Mouse (Mus musculus) layer of hippocampus, adult 8-10 months (tissue): ENCODE results near the gene Edrf1. TPM values are rescaled to one million over a fixed set of nuclear protein-coding genes. Genes with fewer than 3 reads are reported as not detected.

Experiments used
- DNase-seq, 2 experiments: peaks; one replicate each; pipeline ENCODE4 v3.0.0; 2022; ENCODE audit warnings: low spot score in 2 of 2
- total RNA-seq, 4 experiments: library from RNA; stranded (reverse); gene quantifications; 2 replicates each; pipeline ENCODE4 v1.2.4; 2022

Gene Edrf1
- 10 to 100 TPM; 24.3 to 38.6 (median 30.7) TPM for total RNA-seq

DNA sequence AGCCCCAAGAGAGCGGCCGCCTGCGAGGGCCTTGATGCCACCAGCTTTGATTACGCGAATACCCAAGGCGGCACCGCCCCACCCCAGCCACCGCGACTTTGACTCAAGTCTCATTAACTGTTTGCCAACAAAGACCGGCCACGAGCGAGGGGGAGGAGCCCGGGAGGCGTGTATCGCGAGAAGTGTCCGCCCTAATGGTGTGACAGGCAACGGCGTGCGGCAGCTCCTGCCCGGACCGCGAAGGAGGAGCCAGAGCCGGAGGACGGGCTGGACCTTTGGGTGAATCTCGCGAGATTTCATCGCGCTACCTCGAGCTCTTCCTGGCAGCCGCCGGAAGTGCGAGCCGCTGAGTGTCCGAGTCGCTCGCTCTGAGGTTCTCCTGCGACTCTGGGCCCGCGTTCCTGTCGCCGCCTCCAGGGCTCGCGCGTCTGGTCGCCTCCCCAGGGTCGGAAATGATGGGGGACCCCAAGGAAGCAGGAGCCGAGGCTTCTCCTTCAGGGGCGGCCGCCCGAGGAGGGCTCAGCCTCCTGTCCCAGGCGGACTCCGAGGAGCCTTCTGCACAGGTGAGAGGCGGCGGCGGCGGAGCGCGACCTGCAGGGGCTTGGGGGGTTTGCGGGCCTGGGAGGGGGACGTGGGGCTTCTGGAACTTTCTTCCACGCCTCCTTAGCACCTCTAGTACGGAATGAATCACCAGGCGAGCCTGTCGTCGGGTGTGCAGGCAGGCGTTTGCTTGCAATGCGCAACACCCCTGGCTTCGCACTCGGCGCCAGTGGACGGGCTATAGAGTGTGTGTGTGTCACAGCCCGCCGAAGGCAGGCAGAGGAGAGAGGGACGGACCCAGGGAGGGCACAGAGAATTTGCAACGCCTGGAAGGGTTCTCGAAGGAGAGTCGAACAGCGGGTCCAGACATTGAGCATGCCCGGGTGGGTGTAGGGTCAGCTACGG lies at the start of gene Edrf1:
Gene Edrf1, plus strand, starts transcription at position 183 of the 945 bp plus-strand sequence.
- peak; percentile 97 for DNase-seq

DNA sequence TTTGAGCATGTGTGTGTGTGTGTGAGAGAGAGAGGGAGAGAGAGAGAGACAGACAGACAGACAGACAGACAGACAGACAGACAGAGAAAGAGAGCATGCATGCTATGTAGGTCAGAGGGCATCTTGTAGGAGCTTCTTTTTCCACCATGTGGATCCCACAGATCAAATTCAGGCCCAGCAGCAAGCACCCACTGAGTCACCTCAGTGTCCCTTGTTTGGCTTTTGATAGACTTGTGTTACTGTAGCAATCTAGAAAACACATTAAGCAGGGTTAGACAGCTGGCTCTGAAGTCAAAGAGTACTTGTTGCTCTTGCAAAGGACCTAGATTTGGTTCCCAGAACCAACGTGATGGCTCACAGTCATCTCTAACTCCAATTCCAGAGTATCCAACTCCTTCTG lies 45.6 kb upstream of the Edrf1 start:
- no peak for DNase-seq

DNA sequence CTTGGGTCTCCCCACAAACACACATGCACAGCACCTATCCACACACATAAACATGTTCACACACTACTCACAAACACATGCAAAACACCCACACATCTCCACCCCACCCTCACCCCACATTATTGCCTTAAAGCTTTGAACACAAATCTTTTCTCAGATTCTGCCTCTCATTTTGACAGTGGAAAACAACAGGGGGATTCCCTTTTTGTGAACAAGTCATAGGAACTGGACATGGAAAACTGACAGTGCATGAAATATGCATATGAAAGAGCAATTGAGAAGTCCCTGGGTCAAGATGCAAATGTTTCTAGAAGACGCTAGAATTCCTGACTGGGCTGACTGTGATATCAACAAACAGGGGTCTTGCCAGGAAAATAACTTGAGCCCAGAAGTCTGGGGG lies 36.8 kb upstream of the Edrf1 start:
- DNase-seq = no peak

DNA sequence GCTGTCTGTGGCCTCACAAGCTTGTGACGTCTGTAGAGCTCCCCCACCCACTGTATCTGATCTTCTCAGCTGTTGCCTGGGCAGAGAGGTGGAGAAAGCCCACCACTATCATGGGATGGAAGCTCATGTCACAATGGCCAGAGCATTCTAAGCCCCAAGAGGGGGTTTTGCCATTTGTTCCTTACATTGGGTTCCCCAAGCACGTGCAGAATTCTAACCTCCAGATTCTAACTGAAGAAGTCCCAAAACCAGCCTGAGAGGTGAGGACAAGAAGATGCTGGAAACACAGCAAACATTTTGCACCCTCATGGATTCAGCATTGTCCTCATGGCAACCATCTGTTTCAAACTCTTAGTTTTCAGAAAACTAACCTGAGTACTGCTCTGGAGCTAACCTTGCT lies 35.3 kb upstream of the Edrf1 start, which contains the start of gene Tex36:
Gene Tex36, minus strand, starts transcription at position 101 of the 400 bp plus-strand sequence.
- no peak for DNase-seq

DNA sequence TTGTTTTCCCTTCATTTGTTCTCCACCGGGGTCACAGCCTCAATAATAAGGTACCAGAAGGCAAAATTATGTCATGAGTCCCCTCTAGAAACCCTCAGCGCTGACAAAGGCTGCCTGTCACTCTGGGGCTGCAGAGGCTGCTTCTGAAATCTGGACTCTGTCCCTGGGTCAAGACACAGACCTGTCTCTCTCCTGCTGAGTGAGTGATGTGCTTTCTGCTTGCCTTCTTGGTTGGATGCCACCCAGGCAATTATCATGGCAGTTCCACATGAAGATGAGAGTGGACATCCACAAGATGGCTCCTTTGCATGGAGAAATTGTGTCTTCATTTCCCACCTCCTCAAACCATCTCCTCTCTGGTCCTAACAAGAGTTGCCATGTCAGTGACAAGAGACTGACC lies 34.2 kb upstream of the Edrf1 start:
- DNase-seq = no peak

DNA sequence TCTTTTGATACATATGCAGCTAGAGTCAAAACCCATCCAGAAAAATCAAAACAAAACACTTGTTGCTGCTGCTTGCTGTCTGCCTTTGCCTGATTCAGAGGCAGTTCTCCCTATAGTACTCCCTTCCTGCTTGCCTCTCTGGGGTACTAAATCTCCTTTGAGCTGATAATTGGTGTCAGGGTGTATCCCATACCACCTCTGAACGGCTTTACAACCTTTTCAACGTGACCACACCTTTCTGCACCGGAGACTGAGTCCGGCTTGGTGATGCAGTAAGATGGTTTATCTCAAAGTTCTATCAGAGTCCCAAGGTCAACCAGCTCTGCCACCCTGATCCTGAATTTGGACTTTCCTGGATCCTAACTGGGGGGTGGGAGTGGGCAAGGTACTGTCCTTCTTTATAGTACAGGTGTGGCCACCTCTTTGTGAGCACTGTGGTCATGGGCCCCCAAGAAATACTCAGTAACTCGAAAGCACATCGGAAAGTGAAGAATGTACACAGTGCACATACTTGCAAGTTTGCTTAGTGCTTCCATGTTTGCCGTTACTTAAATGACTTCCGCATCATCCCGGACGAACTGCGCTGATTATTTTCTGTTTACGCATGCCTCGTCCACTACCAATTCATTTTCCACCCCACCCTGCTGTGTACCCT lies 32.8 kb upstream of the Edrf1 start:
- no peak for DNase-seq

DNA sequence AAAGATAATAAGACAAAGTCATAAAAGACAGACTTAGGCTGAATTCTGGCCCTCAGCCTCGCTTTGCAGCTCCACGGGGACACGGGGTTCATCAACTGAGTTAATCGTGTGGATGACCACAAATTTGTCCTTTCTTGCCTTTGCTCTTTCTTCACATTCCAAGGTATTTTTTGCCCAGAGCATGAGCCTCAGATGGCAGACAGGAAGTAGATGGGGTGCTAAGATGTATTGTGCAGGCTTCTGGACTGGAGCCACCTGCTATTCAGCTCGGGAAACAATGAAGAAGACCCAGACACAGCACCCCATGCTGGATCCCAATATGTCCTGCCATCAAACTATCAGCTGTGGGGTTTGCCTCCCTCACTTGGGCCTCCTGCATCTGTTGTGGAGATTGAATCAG lies 30.0 kb upstream of the Edrf1 start:
- no peak for DNase-seq

DNA sequence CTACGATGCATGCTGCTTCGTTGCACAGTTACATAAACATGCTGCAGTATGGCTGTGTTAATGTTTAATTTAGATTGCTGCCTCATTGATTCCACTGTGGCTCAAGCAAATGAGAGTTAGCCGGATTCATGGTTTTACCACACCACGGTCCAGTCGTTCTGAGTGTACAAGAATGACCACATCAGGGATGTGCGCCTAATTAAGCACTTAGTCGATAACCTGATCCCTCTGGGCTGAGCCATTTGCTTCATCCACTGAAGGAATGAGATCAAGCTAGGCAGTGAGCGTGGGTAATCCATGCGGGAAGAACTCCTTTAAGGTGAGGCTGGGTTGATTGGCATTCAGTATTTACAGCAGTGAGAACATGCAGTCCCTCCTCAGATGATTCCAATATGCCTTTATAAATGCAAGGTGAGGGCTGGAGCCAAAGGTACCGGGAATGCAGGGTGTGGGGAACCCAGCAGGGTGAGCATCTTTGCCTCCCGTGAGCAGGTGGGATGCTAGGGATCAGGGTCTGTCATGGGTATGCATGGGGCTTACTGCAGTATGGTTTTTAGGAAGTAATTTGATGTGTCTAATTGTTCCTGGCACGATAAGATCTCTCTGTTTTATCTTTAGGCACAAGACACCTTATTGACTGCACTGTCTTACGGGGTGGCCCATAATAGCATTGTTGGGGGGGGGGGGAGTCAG lies 29.3 kb upstream of the Edrf1 start:
- DNase-seq = no peak

DNA sequence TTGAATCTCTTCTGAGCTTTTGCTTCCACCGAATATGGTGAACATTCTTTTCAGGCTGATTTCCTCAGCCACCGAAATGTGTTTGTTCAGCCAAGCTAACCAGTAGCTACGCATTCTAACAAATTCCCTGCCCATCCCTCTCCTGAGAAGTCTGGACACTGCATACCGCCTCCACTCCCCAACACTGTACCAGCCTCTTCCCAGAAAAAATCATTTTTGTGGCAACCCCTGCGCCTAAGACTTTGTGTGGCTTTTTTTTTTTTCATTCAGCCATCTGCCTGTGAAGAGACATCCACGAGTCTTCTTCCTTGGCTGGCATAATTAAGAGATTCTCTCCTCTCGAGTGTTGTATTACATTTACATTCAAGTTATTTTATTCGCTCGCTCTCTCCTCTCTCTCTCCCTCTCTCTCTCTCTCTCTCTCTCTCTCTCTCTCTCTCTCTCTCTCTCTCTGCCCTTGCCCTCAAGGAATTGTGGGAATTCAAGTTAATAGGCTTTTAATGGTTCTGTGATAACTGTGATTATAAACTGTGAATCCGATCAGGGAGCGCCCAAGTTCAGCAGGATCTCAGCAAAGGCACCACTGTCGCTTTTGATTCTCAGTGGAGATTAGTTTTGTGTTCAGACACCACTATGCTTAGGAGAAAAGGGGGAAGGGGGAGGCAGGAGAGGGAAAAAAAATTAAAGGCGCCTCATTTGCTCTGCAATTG lies 28.6 kb upstream of the Edrf1 start:
- no peak for DNase-seq

DNA sequence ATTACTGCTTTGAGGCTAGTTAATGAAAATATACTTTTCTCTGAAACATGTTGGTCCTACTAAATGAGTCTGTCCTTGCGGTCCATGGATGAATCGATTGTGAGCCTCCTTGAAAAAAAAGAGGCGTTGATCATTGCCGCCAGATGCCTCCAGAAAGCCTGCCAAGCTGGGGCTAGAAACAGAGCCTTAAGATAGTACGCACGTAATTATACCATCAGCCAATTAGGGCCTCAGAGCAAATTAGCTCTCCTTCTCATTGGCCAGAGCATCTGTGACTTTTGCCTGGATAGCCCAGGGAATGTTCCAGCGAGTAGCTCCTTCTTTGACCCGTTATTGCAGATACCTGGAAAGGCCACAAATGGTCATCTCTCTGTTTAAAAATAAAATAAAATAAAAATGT lies 27.8 kb upstream of the Edrf1 start:
- peak; percentile 52 to 57 for DNase-seq

DNA sequence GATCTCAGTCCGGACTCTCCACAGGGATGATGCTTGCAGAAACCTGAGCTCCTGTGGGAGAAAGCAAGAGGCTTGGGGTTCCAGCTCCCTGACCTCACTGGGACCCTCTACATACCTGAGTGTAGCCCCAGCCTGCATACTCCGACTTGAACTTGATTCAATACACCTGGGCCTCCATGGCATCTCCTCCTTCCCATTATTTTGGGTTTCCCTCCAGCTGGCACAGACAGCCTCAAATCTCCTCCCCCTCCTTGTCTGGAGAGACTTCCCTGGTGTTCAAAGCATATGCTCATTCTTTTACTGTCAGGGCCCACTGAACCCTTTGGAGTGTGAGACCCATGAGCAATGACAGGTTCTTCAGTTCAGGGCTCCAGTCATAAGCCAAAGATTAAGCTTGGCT lies 24.4 kb upstream of the Edrf1 start:
- no peak for DNase-seq

DNA sequence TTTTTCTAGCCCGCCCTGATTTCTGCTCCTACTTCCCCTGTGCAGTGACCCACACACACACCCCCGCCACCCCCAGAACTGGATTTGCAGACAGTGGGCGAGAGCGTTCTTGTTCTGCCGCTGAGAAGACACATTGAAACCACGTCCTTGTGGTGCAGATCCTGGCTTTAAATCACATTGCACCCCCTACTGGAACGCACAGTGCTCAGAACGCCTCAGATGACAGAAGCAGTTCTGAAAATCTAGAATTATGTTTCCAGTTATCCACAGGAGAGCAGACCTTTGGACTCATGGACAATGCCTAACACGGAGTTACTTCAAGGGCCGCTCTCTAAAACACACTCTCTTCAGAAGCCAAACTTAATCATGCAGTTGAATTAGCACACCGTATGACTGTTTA lies 16.6 kb upstream of the Edrf1 start:
- DNase-seq = no peak

DNA sequence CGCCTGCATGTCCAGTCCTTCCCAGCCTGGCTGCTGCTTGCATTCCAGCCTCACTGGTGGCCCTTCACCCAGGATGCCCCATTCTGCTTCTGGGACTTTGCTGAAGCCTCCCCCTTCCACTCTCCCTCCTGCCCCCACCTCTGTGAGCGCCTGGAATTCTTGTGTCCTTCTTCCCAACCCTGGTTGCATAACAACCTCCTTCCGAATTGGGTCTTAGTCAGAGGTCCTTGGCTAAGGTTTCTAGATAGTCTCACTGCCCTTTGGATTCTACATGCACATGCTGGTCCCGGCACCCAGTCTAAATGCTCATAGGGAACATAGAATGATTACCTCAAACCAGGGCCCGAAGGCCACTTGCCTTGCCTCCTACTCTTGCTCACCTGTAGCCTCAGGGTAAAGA lies 14.1 kb upstream of the Edrf1 start:
- no peak for DNase-seq

DNA sequence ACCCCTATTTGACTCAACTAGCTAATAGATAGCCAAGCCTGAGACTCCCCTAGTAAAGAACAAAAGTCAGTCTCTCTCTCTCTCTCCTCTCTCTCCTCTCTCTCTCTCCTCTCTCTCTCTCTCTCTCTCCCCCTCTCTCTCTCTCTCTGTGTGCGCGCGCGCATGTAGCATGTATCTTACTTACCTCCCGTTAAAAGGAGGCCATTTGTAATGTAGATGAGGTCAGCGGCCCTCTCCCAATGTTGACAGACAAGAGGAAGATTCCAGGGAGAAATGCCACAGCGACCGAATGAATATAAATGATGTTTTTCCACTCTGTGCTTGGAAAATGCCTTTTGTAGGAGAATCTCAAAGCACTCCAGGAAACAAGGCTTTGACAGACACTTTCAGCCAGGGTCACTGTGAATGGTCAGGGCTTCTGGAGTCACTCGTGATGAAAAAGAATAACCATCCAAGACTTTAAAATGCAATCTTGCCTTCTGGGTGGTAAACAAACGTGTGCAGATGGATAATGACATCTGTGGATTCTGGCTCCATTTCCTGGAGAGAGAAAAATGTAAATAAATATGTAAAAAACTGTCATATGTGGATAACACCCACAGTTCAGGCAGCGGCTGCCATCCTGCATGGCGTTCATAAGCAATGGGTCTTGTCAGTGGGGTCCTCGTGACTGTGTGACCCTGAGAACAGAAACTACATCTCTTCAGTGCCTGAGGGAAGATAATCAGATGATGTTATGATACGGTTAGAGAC lies 10.0 kb upstream of the Edrf1 start:
- DNase-seq = no peak

DNA sequence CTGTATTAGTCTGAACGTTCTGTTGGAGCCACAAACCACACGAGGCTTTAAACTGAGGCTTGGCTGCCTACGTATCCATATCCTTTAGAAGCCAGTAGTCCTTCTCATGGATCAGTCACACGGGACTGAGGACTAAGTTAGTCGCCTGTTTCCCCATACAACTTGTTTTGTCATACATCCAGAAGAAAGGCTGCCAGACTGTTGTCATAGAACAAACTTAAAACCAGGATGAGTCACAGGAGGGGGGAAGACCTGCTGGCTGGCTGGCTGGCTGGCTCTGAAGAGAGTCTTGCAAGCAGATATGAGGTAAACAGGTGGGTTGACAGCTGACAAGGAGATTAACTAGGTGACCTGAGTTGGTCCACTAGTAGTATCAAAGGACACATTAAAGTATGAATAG lies 6.5 kb upstream of the Edrf1 start:
- no peak for DNase-seq

DNA sequence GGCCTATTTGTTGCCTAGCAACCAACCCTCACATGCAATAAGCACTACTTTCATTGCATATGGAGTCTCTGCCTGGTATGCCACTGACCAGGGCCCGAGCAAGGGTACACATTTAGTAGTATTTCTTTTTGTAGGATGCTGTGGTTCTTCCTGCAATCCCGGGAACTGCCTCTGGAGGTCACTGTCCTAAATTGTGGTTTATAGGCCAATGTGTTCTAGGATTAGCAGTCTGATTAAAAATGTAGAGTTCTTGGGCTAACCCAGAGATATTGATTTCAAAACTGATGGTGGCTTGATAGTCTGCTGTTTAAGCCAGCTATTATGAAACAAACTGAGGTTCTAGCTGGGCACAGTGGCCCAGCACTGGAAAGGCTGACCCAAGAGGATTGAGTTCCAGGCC lies 4.9 kb upstream of the Edrf1 start:
- DNase-seq = peak in 1 of 2 experiments; percentile 64

DNA sequence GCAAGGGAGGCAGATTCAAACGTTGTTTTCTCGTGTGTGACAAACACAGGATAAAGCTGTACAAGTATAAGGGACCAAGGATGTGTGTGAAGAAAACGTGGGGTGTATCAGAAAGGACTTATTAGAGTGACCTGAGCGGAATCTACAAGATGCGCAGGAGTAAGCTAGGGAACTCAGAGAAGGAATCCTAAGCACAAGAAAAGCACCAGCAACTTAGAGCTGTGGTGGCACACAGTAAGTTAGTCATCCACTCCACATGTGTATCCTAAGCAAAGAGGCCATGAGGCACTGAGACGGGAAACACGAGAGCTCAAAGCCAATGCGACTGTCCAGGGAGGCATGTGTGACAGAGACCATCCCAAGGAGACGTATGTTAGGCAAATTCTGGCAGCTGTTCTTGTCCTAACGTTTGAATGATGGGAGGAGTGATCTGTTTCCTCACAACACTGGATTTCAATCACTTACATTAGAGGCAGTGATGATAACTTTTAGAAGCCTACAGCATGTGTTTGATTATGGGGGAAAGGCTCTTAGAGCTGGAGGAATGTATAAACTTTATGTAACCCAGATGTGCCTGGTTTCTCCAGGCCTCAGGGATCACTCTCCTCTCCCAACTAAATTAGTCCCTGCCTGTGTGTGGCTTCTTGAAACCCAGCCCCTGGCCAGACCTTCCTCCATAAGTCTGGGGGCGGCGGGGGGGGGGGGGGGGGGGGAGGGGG lies 2.3 kb upstream of the Edrf1 start:
- no peak for DNase-seq

DNA sequence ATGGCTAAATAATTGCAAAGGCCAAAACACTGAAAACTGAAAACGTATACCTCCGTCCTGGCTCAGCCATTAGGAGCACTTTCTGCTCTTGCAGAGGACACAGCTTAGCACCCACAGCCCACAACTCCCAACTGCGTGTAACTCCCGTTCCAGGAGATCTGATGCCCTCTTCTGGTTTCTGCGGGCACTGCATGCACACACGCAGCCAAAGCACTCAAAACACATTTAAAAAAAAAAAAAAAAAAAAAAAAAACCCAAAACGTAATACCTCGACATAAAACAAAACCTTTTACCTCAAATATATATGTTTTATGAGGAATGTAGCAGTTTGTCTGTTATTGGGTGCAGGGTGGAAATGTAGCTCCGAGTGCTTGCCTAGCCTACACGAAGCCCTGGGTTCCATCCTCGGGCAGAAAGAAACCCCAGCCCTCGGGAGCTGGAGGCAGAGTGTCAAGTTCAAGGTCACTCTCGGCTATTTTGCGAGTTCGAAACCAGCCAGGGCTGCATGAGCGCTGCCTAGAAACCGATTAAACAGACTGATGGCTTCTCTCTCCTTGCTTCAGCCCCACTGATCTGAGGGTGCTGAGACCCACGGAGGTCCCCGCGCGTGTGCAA lies 498 bp upstream of the Edrf1 start:
- DNase-seq = peak; percentile 77 to 92

DNA sequence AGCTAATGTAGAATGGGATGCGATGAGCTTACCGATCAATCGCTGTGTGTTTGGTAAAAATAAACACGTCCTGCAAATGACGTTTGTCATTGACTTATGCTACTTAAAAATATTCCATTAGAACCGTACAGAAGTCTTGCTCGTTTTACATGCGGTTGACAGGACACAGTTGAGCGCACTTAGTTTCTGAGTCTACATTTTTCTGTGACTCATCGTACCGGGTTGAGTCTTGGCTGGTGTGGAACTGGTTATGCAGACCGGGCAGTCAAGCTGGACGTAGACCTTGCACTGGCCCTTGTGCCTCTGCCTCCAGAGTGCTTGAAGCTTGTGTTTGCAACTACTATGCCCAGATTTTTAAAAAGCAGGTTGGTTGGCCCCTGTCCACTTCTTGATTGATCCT lies 963 bp downstream of the Edrf1 start:
- DNase-seq = no peak

DNA sequence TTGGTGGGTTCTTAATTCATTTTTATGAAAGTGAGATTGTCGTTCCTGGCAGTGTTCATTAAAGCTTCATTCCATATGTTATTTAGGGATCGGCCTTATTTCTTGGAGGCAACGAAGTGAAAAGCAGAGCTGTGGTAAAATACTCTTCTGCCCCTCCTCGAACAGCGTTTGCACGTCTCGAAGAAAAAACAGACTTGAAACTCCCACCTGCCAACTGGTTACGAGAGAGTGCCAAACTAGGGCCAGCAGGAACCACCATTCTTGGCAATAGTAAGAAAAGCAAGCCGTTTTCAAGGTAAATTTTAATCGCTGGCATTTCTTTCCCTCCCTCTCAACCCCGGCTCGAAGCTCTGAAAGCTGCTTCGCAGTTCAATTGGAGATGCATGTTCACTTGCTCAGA lies 1.5 kb downstream of the Edrf1 start:
- DNase-seq = peak; percentile 70 to 74
